Mouse (Mus musculus): ENCODE measurements at regions not wholly inside any gene's neighbourhood (a gene's known extent, or its start where the extent isn't known, plus 50 kb on each side); places are given as distances from the start of the nearest gene placed in this dataset.

- dilution Hi-C loops (cut with MboI; ENCODE audit: extremely low pct_ligation_motif_present, extremely low pct_unique_long_range_greater_than_20kb, low sequenced_read_pairs): no loop called here
- H3K4me2 ChIP-seq (ENCODE audit: insufficient read depth, low read depth, poor library complexity, severe bottlenecking): no peak overlapping the region
- no peaks in the 10 kb centered on the region for H3K4me1 ChIP-seq (ENCODE audit: control insufficient read depth in 1 of 2, insufficient read depth in 2 of 2)
- no peaks in the 10 kb centered on the region for H3K36me3 ChIP-seq (replicated peaks in 1 of 2; ENCODE audit: control insufficient read depth in 1 of 2, insufficient read depth in 1 of 2, low read length in 1 of 2)
- DNase-seq (ENCODE audit: extremely low read depth): no peak
- H3K9me3 ChIP-seq (replicated peaks; ENCODE audit: low read length): no peaks in the 10 kb centered on the region
- no peak overlapping the region for H3K9ac ChIP-seq (ENCODE audit: insufficient read depth, low read depth)
- H3K27ac ChIP-seq (ENCODE audit: insufficient read depth, low read depth): no peak overlapping the region
- H3K27me3 ChIP-seq (replicated peaks): no peaks in the 10 kb centered on the region
- in situ Hi-C loops (cut with MboI; ENCODE audit: low pct_ligation_motif_present, low pct_unique_long_range_greater_than_20kb, low sequenced_read_pairs): no loop called here
- H3K79me2 ChIP-seq (replicated peaks; ENCODE audit: control insufficient read depth, extremely low read depth, insufficient read depth, poor library complexity, severe bottlenecking): no peaks in the 10 kb centered on the region
- TF ChIP-seq BHLHE40 (IDR thresholded peaks at IDR 0.05; ENCODE audit: low read depth, low read length): no peak
- no peak for TF ChIP-seq TBP (conservative IDR thresholded peaks at IDR 0.05; ENCODE audit: low read depth, low read length)
- H3K4me3 ChIP-seq (replicated peaks in 1 of 3; ENCODE audit: low read depth in 2 of 3, low read length in 2 of 3, poor library complexity in 1 of 3): no peak overlapping the region
Observed at GRCm38 (mm10) chr9:32815473-32815872, 179.5 kb downstream of the Ets1 start.

GRCm38 (mm10) chr9:32816649-32817425, 180.8 kb downstream of the Ets1 start:
- H3K4me3 ChIP-seq (replicated peaks in 1 of 3; ENCODE audit: low read depth in 2 of 3, low read length in 2 of 3, poor library complexity in 1 of 3): no peak overlapping the region
- no peak for DNase-seq (ENCODE audit: extremely low read depth)
- no peaks in the 10 kb centered on the region for H3K79me2 ChIP-seq (replicated peaks; ENCODE audit: control insufficient read depth, extremely low read depth, insufficient read depth, poor library complexity, severe bottlenecking)
- no peaks in the 10 kb centered on the region for H3K9me3 ChIP-seq (replicated peaks; ENCODE audit: low read length)
- no peak for TF ChIP-seq MYC (IDR thresholded peaks at IDR 0.05; ENCODE audit: low read depth, low read length)
- TF ChIP-seq ZKSCAN1 (IDR thresholded peaks at IDR 0.05; ENCODE audit: borderline replicate concordance, low read depth, low read length): no peak
- no peak for TF ChIP-seq MAX (IDR thresholded peaks at IDR 0.05; ENCODE audit: low read length)
- no peak for TF ChIP-seq PAX5 (IDR thresholded peaks at IDR 0.05; ENCODE audit: low read length)
- no peak overlapping the region for H3K27ac ChIP-seq (ENCODE audit: insufficient read depth, low read depth)
- in situ Hi-C loops (cut with MboI; ENCODE audit: low pct_ligation_motif_present, low pct_unique_long_range_greater_than_20kb, low sequenced_read_pairs) (no loop called here), dilution Hi-C loops (cut with MboI; ENCODE audit: extremely low pct_ligation_motif_present, extremely low pct_unique_long_range_greater_than_20kb, low sequenced_read_pairs) (no loop called here)
- H3K27me3 ChIP-seq (replicated peaks): no peaks in the 10 kb centered on the region
- no peaks in the 10 kb centered on the region for H3K36me3 ChIP-seq (replicated peaks in 1 of 2; ENCODE audit: control insufficient read depth in 1 of 2, insufficient read depth in 1 of 2, low read length in 1 of 2)
- no peak overlapping the region for H3K9ac ChIP-seq (ENCODE audit: insufficient read depth, low read depth)
- H3K4me1 ChIP-seq (ENCODE audit: control insufficient read depth in 1 of 2, insufficient read depth in 2 of 2): no peaks in the 10 kb centered on the region
- no peak overlapping the region for H3K4me2 ChIP-seq (ENCODE audit: insufficient read depth, low read depth, poor library complexity, severe bottlenecking)

GRCm38 (mm10) chr9:32817442-32818358, 181.7 kb downstream of the Ets1 start:
- Histone ChIP-seq H3K27ac (ENCODE audit: insufficient read depth, low read depth) (no peak overlapping the region), H3K9ac (ENCODE audit: insufficient read depth, low read depth) (no peak overlapping the region), H3K36me3 (replicated peaks in 1 of 2; ENCODE audit: control insufficient read depth in 1 of 2, insufficient read depth in 1 of 2, low read length in 1 of 2) (no peaks in the 10 kb centered on the region), H3K79me2 (replicated peaks; ENCODE audit: control insufficient read depth, extremely low read depth, insufficient read depth, poor library complexity, severe bottlenecking) (no peaks in the 10 kb centered on the region), H3K27me3 (replicated peaks) (no peaks in the 10 kb centered on the region), H3K9me3 (replicated peaks; ENCODE audit: low read length) (no peaks in the 10 kb centered on the region), H3K4me3 (replicated peaks in 1 of 3; ENCODE audit: low read depth in 2 of 3, low read length in 2 of 3, poor library complexity in 1 of 3) (no peak overlapping the region), H3K4me2 (ENCODE audit: insufficient read depth, low read depth, poor library complexity, severe bottlenecking) (no peak overlapping the region), H3K4me1 (ENCODE audit: control insufficient read depth in 1 of 2, insufficient read depth in 2 of 2) (no peaks in the 10 kb centered on the region)
- TF ChIP-seq KAT2A (IDR thresholded peaks at IDR 0.05; ENCODE audit: insufficient replicate concordance, low read length) (no peak), CHD1 (IDR thresholded peaks at IDR 0.05; ENCODE audit: low read depth, low read length) (no peak), MAFK (IDR thresholded peaks at IDR 0.05; ENCODE audit: insufficient replicate concordance, low read length) (no peak), JUND (conservative IDR thresholded peaks at IDR 0.05; ENCODE audit: low read depth, low read length) (no peak), E2F4 (IDR thresholded peaks at IDR 0.05; ENCODE audit: insufficient replicate concordance, low read depth, low read length) (no peak), MXI1 (IDR thresholded peaks at IDR 0.05; ENCODE audit: low read depth, low read length) (no peak)
- in situ Hi-C loops (cut with MboI; ENCODE audit: low pct_ligation_motif_present, low pct_unique_long_range_greater_than_20kb, low sequenced_read_pairs) (no loop called here), dilution Hi-C loops (cut with MboI; ENCODE audit: extremely low pct_ligation_motif_present, extremely low pct_unique_long_range_greater_than_20kb, low sequenced_read_pairs) (no loop called here)
- no peak for DNase-seq (ENCODE audit: extremely low read depth)
